Mouse (Mus musculus): ENCODE data around the gene Serpina3m. TPM values are rescaled to one million over a fixed set of nuclear protein-coding genes. Genes with fewer than 3 reads are reported as not detected.

Gene Serpina3m
- total RNA-seq, 1 experiment: 5.5 TPM

DNA sequence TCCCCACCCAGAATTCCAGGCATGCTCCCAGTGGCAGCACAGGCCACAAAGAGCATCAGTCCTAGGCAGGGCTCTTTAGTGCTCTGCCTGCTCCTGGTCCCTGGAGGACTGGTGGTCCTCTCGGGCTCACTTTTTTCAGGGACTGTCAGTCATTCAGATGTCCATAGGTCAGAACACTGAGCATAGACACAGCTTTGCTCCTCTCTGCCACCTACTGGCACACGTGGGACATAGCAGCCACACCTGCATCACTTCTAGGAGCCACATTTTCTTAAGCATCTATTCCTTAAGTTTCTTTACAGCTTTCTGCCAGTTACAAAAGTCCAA lies 80.8 kb downstream of the Serpina3m start:
- Histone ChIP-seq H3K27ac (ENCODE audit: insufficient read depth, low read depth, low read length, poor library complexity, severe bottlenecking) (no peak overlapping the region), H3K36me3 (ENCODE audit: control insufficient read depth, insufficient read depth, low read length, poor library complexity, severe bottlenecking) (no peaks in the 10 kb centered on the region), H3K9me3 (ENCODE audit: control insufficient read depth, insufficient read depth, low read depth, low read length) (no peaks in the 10 kb centered on the region), H3K4me1 (ENCODE audit: control insufficient read depth in 2 of 2, insufficient read depth in 2 of 2, low read length in 2 of 2, poor library complexity in 1 of 2) (peaks cover 0 to 5% of the 10 kb centered on the region in 2 experiments; a peak in 2 of 4 replicates), H3K9ac (ENCODE audit: insufficient read depth, low read depth, low read length, poor library complexity, severe bottlenecking) (no peak overlapping the region), H3K4me3 (ENCODE audit: insufficient read depth in 1 of 2, low read depth in 1 of 2, low read length in 2 of 2, poor library complexity in 1 of 2, severe bottlenecking in 1 of 2) (no peak overlapping the region)
- DNase-seq (ENCODE audit: low read depth, low spot score): no peak
- in situ Hi-C loops (cut with MboI; ENCODE audit: low sequenced_read_pairs in 2 of 2, unreplicated experiment in 2 of 2): loop anchor here (10.0 to 25.0 kb wide), 3 partner anchors 207 to 424 kb away; partner anchors contain the start of gene Serpina3f (in 1 of the 2)
- TF ChIP-seq CHD2 (IDR thresholded peaks at IDR 0.05; ENCODE audit: low read depth, low read length): no peak
- TF ChIP-seq ZNF384 (IDR thresholded peaks at IDR 0.05; ENCODE audit: low read depth, low read length): no peak
- TF ChIP-seq HCFC1 (IDR thresholded peaks at IDR 0.05; ENCODE audit: borderline replicate concordance, insufficient read depth, low read length): no peak
- 0 out of 2 replicates have a peak, but pooled peaks have one; percentile 18 for TF ChIP-seq ZC3H11A (IDR thresholded peaks at IDR 0.05; ENCODE audit: borderline replicate concordance, low read depth, low read length)
- no peak for TF ChIP-seq MAFK (IDR thresholded peaks at IDR 0.05; ENCODE audit: insufficient read depth, low read depth, low read length)

DNA sequence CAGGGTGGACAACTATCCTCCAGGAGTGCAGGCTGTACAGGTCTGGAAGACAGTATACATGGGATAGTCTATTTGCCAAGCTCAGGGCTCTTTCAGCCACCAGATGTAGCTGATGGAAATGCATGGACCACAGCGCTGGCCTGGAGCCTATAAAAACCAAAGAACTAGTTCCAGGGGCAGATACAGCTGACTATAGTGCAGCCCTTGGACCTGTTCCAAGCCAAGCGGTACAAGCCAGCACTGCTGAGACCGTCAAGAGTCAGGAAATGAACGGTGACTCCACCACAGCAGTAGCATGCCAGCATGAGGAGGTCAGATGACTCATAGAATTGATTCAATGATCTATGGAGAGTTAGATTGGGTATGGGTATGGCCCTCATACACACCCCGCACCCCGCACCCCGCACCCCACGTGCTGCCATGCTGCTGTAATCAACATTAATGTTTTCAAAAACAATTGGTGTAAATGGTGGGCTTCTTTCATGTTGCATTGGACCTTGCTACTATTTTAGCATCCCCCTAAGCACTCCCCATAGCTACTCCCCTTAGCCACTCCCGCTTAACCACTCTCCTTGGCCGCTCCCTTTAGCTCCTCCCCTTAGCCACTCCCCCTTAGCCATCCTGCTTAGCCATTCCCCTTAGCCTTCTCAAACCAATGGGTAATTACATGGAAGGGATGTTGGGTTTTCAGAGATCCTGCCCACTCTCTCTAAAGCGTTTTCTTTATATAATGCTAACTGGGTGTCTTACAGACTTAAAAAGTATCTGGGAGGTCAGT lies 84.5 kb downstream of the Serpina3m start:
- Histone ChIP-seq H3K36me3 (ENCODE audit: control insufficient read depth, insufficient read depth, low read length, poor library complexity, severe bottlenecking) (no peaks in the 10 kb centered on the region), H3K4me3 (ENCODE audit: insufficient read depth in 1 of 2, low read depth in 1 of 2, low read length in 2 of 2, poor library complexity in 1 of 2, severe bottlenecking in 1 of 2) (no peak overlapping the region), H3K9ac (ENCODE audit: insufficient read depth, low read depth, low read length, poor library complexity, severe bottlenecking) (no peak overlapping the region), H3K27ac (ENCODE audit: insufficient read depth, low read depth, low read length, poor library complexity, severe bottlenecking) (no peak overlapping the region), H3K4me1 (ENCODE audit: control insufficient read depth in 2 of 2, insufficient read depth in 2 of 2, low read length in 2 of 2, poor library complexity in 1 of 2) (peaks cover 0 to 5% of the 10 kb centered on the region in 2 experiments; a peak in 1 of 4 replicates), H3K9me3 (ENCODE audit: control insufficient read depth, insufficient read depth, low read depth, low read length) (no peaks in the 10 kb centered on the region)
- in situ Hi-C loops (cut with MboI; ENCODE audit: low sequenced_read_pairs in 2 of 2, unreplicated experiment in 2 of 2): loop anchor here in 1 of 2 experiments (25.0 kb wide), 1 partner anchor 211 kb away; the partner anchor contains the start of gene Serpina3f
- DNase-seq (ENCODE audit: low read depth, low spot score): no peak
- no peak for TF ChIP-seq ZC3H11A (IDR thresholded peaks at IDR 0.05; ENCODE audit: borderline replicate concordance, low read depth, low read length)
- TF ChIP-seq HCFC1 (IDR thresholded peaks at IDR 0.05; ENCODE audit: borderline replicate concordance, insufficient read depth, low read length): no peak
- no peak for TF ChIP-seq CHD2 (IDR thresholded peaks at IDR 0.05; ENCODE audit: low read depth, low read length)
- no peak for TF ChIP-seq ZNF384 (IDR thresholded peaks at IDR 0.05; ENCODE audit: low read depth, low read length)
- TF ChIP-seq MAFK (IDR thresholded peaks at IDR 0.05; ENCODE audit: insufficient read depth, low read depth, low read length): no peak

DNA sequence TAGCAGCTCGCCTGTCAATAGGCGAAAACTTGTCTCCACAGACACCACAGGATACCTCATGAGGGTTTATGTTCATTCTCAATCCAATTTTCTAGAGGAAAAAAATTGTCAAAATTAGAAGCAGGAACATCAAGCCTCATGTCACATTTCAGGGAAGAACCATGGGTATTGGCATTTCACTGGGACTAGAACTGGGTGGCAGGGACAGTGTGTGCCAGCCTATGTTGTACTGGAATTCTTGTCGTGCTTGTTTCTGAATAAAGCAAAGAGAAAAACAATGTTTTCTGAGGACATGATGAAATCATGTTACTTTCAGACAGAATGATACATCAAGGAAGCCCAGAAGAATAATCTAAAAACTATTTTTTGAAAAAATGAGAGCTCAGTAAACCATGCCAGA lies 87.3 kb downstream of the Serpina3m start:
- DNase-seq (ENCODE audit: low read depth, low spot score): no peak
- Histone ChIP-seq H3K9me3 (ENCODE audit: control insufficient read depth, insufficient read depth, low read depth, low read length) (no peaks in the 10 kb centered on the region), H3K27ac (ENCODE audit: insufficient read depth, low read depth, low read length, poor library complexity, severe bottlenecking) (no peak overlapping the region), H3K4me3 (ENCODE audit: insufficient read depth in 1 of 2, low read depth in 1 of 2, low read length in 2 of 2, poor library complexity in 1 of 2, severe bottlenecking in 1 of 2) (no peak overlapping the region), H3K4me1 (ENCODE audit: control insufficient read depth in 2 of 2, insufficient read depth in 2 of 2, low read length in 2 of 2, poor library complexity in 1 of 2) (no peaks in the 10 kb centered on the region), H3K9ac (ENCODE audit: insufficient read depth, low read depth, low read length, poor library complexity, severe bottlenecking) (no peak overlapping the region), H3K36me3 (ENCODE audit: control insufficient read depth, insufficient read depth, low read length, poor library complexity, severe bottlenecking) (no peaks in the 10 kb centered on the region)
- in situ Hi-C loops (cut with MboI; ENCODE audit: low sequenced_read_pairs in 2 of 2, unreplicated experiment in 2 of 2): no loop called here
- TF ChIP-seq CHD2 (IDR thresholded peaks at IDR 0.05; ENCODE audit: low read depth, low read length) (no peak), HCFC1 (IDR thresholded peaks at IDR 0.05; ENCODE audit: borderline replicate concordance, insufficient read depth, low read length) (no peak), MAFK (IDR thresholded peaks at IDR 0.05; ENCODE audit: insufficient read depth, low read depth, low read length) (no peak), ZC3H11A (IDR thresholded peaks at IDR 0.05; ENCODE audit: borderline replicate concordance, low read depth, low read length) (no peak), ZNF384 (IDR thresholded peaks at IDR 0.05; ENCODE audit: low read depth, low read length) (no peak)

DNA sequence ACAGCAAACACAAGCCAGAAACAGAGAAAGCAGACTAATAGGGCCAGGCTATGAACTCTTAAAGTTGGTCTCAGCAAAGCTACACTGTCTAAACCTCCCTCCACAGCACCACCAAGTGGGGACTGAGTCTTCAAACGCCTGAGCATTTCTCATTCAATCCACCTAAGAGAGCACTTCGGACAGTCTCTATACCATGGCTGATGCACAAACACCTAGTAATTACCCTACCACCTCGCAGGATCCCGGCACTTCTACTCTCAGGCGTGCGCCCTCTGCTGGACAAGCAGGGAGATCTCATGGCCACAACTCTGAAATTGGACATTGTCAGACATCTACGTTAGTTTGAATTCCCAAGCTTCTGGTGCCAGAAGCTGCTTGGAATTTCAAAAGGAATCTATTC lies 88.6 kb downstream of the Serpina3m start:
- Histone ChIP-seq H3K27ac (ENCODE audit: insufficient read depth, low read depth, low read length, poor library complexity, severe bottlenecking) (no peak overlapping the region), H3K4me3 (ENCODE audit: insufficient read depth in 1 of 2, low read depth in 1 of 2, low read length in 2 of 2, poor library complexity in 1 of 2, severe bottlenecking in 1 of 2) (no peak overlapping the region), H3K4me1 (ENCODE audit: control insufficient read depth in 2 of 2, insufficient read depth in 2 of 2, low read length in 2 of 2, poor library complexity in 1 of 2) (no peaks in the 10 kb centered on the region), H3K9ac (ENCODE audit: insufficient read depth, low read depth, low read length, poor library complexity, severe bottlenecking) (no peak overlapping the region), H3K9me3 (ENCODE audit: control insufficient read depth, insufficient read depth, low read depth, low read length) (no peaks in the 10 kb centered on the region), H3K36me3 (ENCODE audit: control insufficient read depth, insufficient read depth, low read length, poor library complexity, severe bottlenecking) (no peaks in the 10 kb centered on the region)
- DNase-seq (ENCODE audit: low read depth, low spot score): peak; percentile 73
- TF ChIP-seq HCFC1 (IDR thresholded peaks at IDR 0.05; ENCODE audit: borderline replicate concordance, insufficient read depth, low read length): no peak
- peak; percentile 42; the same call in 1 of the 2 replicates for TF ChIP-seq ZC3H11A (IDR thresholded peaks at IDR 0.05; ENCODE audit: borderline replicate concordance, low read depth, low read length)
- in situ Hi-C loops (cut with MboI; ENCODE audit: low sequenced_read_pairs in 2 of 2, unreplicated experiment in 2 of 2): no loop called here

Measured in ES-E14 (cell line).